Mouse (Mus musculus) thymus, adult 2 months (tissue): ENCODE results near the gene Tpgs1. TPM values are rescaled to one million over a fixed set of nuclear protein-coding genes. Genes with fewer than 3 reads are reported as not detected.
"Not testable (repeated sequence)": the region's sequence is repeated elsewhere in the genome, so short reads cannot be mapped to it uniquely, and the experiment has no call there.

ENCODE experiments used
- DNase-seq: peaks from one replicate; pipeline ENCODE4 v3.0.0; 2021
- H3K27ac ChIP-seq: fragments of 200-500 bp; 2 replicates; pipeline ENCODE4 v1.5.1; 2012; ENCODE audit warnings: low read length, control low read depth; ENCODE audit not compliant: control insufficient read depth, insufficient read depth
- H3K27me3 ChIP-seq: fragments of 200-500 bp; 2 replicates; pipeline ENCODE4 v1.6.1; 2012; ENCODE audit warnings: mild to moderate bottlenecking, low read length, moderate library complexity, mixed read lengths; ENCODE audit not compliant: control insufficient read depth, insufficient read depth
- H3K36me3 ChIP-seq: fragments of 200-500 bp; 2 replicates; pipeline ENCODE4 v1.6.1; 2012; ENCODE audit warnings: mild to moderate bottlenecking, low read length, moderate library complexity; ENCODE audit not compliant: control insufficient read depth, insufficient read depth
- H3K4me1 ChIP-seq: fragments of 200-500 bp; replicated peaks from 2 replicates; pipeline ENCODE4 v1.6.1; 2012; ENCODE audit warnings: low read length; ENCODE audit not compliant: control insufficient read depth, insufficient read depth
- H3K4me3 ChIP-seq: fragments of 200-500 bp; 2 replicates; pipeline ENCODE4 v1.5.1; 2012; ENCODE audit warnings: mild to moderate bottlenecking, low read length, control low read depth, moderate library complexity; ENCODE audit not compliant: control insufficient read depth, insufficient read depth
- CTCF ChIP-seq: fragments of 200-500 bp; IDR thresholded peaks from 2 replicates; pipeline ENCODE4 v1.5.1; 2012; ENCODE audit warnings: mild to moderate bottlenecking, control low read depth, low read length, moderate library complexity, borderline replicate concordance; ENCODE audit not compliant: control insufficient read depth, poor library complexity, insufficient read depth; ENCODE audit errors: extremely low read depth
- POLR2A ChIP-seq: fragments of 200-500 bp; IDR thresholded peaks from 2 replicates; pipeline ENCODE4 v1.6.1; 2012; ENCODE audit warnings: mild to moderate bottlenecking, low read length, control low read depth, moderate library complexity; ENCODE audit not compliant: control insufficient read depth, poor library complexity, insufficient read depth; ENCODE audit errors: extremely low read depth
- WGBS: fragments of 180-500 bp; shearing (Covaris S2); methylation state at CpG from one replicate; pipeline ENCODE4 v1.1.7; 2018; 5-methylcytosine and 5-hydroxymethylcytosine counted together
- polyA plus RNA-seq: library from polyadenylated mRNA; depleted of rRNA; stranded (reverse); fragments of >200 nt; gene quantifications from 2 replicates; pipeline ENCODE4 v1.2.3, GENCODE M21; 2012

Tpgs1 gene
- polyA plus RNA-seq, 1 experiment, result 92.3 TPM

- no peaks in the 10 kb centered on the region for H3K36me3 ChIP-seq
- WGBS, result 81% methylated on average over 6 of the region's 6 CpGs
- H3K27me3 ChIP-seq, result no peaks in the 10 kb centered on the region
- no peak for DNase-seq
- no peak overlapping the region for H3K27ac ChIP-seq
- H3K4me3 ChIP-seq, result no peak overlapping the region
- 0 out of 2 replicates have a peak, but pooled peaks cover 4% of the 10 kb centered on the region for H3K4me1 ChIP-seq
- TF ChIP-seq POLR2A (no peak), CTCF (no peak)
These were observed 28.7 kb downstream of the Tpgs1 start for GRCm38 (mm10) chr10:79697916-79698315.

GRCm38 (mm10) chr10:79698459-79698858 is 29.3 kb downstream of the Tpgs1 start:
- Histone ChIP-seq H3K4me3 (no peak overlapping the region), H3K27ac (no peak overlapping the region), H3K4me1 (0 out of 2 replicates have a peak, but pooled peaks cover 4% of the 10 kb centered on the region), H3K27me3 (no peaks in the 10 kb centered on the region), H3K36me3 (no peaks in the 10 kb centered on the region)
- DNase-seq, result no peak
- no peak for TF ChIP-seq POLR2A
- no peak for TF ChIP-seq CTCF
- WGBS, result 98% methylated on average over 6 of the region's 6 CpGs

GRCm38 (mm10) chr10:79700676-79701075 is 31.5 kb downstream of the Tpgs1 start:
- 84% methylated on average over 7 of the region's 7 CpGs for WGBS
- Histone ChIP-seq H3K36me3 (no peaks in the 10 kb centered on the region), H3K27ac (no peak overlapping the region), H3K27me3 (no peaks in the 10 kb centered on the region), H3K4me1 (peaks cover 14% of the 10 kb centered on the region), H3K4me3 (no peak overlapping the region)
- no peak for DNase-seq
- TF ChIP-seq CTCF, result no peak
- TF ChIP-seq POLR2A, result no peak

GRCm38 (mm10) chr10:79701443-79702129 is 32.4 kb downstream of the Tpgs1 start:
- Histone ChIP-seq H3K27me3 (no peaks in the 10 kb centered on the region), H3K27ac (no peak overlapping the region), H3K4me3 (no peak overlapping the region), H3K4me1 (peaks cover 18% of the 10 kb centered on the region), H3K36me3 (no peaks in the 10 kb centered on the region)
- no peak for TF ChIP-seq CTCF
- TF ChIP-seq POLR2A, result no peak
- WGBS, result 90% methylated on average over 10 of the region's 10 CpGs
- no peak for DNase-seq

- not testable (repeated sequence) for H3K36me3 ChIP-seq, H3K4me3 ChIP-seq, DNase-seq, H3K27ac ChIP-seq, H3K27me3 ChIP-seq
- 96% methylated on average over 4 of the region's 4 CpGs for WGBS
- H3K4me1 ChIP-seq, result peaks cover 21% of the 10 kb centered on the region
These were observed 33.8 kb downstream of the Tpgs1 start for GRCm38 (mm10) chr10:79702970-79703369.

GRCm38 (mm10) chr10:79703541-79703940 is 34.4 kb downstream of the Tpgs1 start:
- DNase-seq, result no peak
- Histone ChIP-seq H3K4me1 (peaks cover 21% of the 10 kb centered on the region), H3K27ac (no peak overlapping the region), H3K4me3 (no peak overlapping the region), H3K27me3 (no peaks in the 10 kb centered on the region), H3K36me3 (no peaks in the 10 kb centered on the region)
- TF ChIP-seq POLR2A, result no peak
- no peak for TF ChIP-seq CTCF
- WGBS, result 81% methylated on average over 10 of the region's 10 CpGs
